Mouse (Mus musculus): Measurements from ENCODE around the gene Gnptg. TPM values are rescaled to one million over a fixed set of nuclear protein-coding genes. Genes with fewer than 3 reads are reported as not detected.

Gene Gnptg
- total and polyA plus RNA-seq, 3 experiments, result 8.7 to 10.8 TPM; not detected in 1

GRCm38 (mm10) chr17:25264453-25264852 is 24.5 kb upstream of the Gnptg start:
- Histone ChIP-seq H3K9me3 (replicated peaks; ENCODE audit: insufficient read depth, low read length) (no peaks in the 10 kb centered on the region), H3K79me2 (ENCODE audit: control insufficient read depth, insufficient read depth, low read length, poor library complexity) (peaks cover 11% of the 10 kb centered on the region), H3K27me3 (ENCODE audit: control insufficient read depth in 1 of 2, insufficient read depth in 2 of 2, low read length in 2 of 2) (no peaks in the 10 kb centered on the region), H3K27ac (ENCODE audit: control insufficient read depth, low read depth, low read length) (no peak overlapping the region), H3K4me1 (ENCODE audit: control insufficient read depth in 1 of 2, insufficient read depth in 2 of 2, low read length in 2 of 2) (no peaks in the 10 kb centered on the region), H3K4me3 (ENCODE audit: control insufficient read depth in 1 of 2, insufficient read depth in 1 of 2, low read depth in 2 of 2, low read length in 2 of 2) (no peak overlapping the region), H3K36me3 (ENCODE audit: control insufficient read depth in 1 of 2, insufficient read depth in 2 of 2, low read length in 2 of 2) (peaks cover 4 to 36% of the 10 kb centered on the region in 2 experiments), H3K9ac (ENCODE audit: control insufficient read depth, low read depth, low read length, poor library complexity, severe bottlenecking) (no peak overlapping the region)
- no peak for TF ChIP-seq MXI1 (IDR thresholded peaks at IDR 0.05; ENCODE audit: low read depth, low read length)
- no peak for TF ChIP-seq MAX (IDR thresholded peaks at IDR 0.05; ENCODE audit: low read length)
- TF ChIP-seq CHD1 (IDR thresholded peaks at IDR 0.05; ENCODE audit: low read depth, low read length), result no peak
- no peak for TF ChIP-seq RCOR1 (IDR thresholded peaks at IDR 0.05; ENCODE audit: low read depth, low read length)
- no peak for TF ChIP-seq ZC3H11A (IDR thresholded peaks at IDR 0.05; ENCODE audit: low read depth, low read length)
- no peak for TF ChIP-seq ZNF384 (IDR thresholded peaks at IDR 0.05; ENCODE audit: low read depth, low read length)
- peak; percentile 31 for TF ChIP-seq SMC3 (IDR thresholded peaks at IDR 0.05; ENCODE audit: low read depth, low read length)
- TF ChIP-seq NELFE (IDR thresholded peaks at IDR 0.05; ENCODE audit: low read depth, low read length), result no peak
- no peak for TF ChIP-seq ELF1 (IDR thresholded peaks at IDR 0.05; ENCODE audit: low read depth, low read length)
- TF ChIP-seq MYB (IDR thresholded peaks at IDR 0.05; ENCODE audit: low read depth, low read length), result no peak
- peak; percentile 12 to 48 (median 33); a peak in 4 of 6 replicates for TF ChIP-seq CTCF (IDR thresholded peaks at IDR 0.05 in 2 of 3, conservative IDR thresholded peaks at IDR 0.05 in 1 of 3; ENCODE audit: control insufficient read depth in 1 of 3, insufficient read depth in 1 of 3, low read depth in 2 of 3, low read length in 3 of 3, poor library complexity in 1 of 3, severe bottlenecking in 1 of 3)
- no peak for TF ChIP-seq UBTF (IDR thresholded peaks at IDR 0.05; ENCODE audit: borderline replicate concordance, insufficient read depth, low read depth, low read length)
- no peak for DNase-seq (ENCODE audit: low read depth, low spot score)

GRCm38 (mm10) chr17:25257804-25258261 is 17.9 kb upstream of the Gnptg start:
- H3K4me1 ChIP-seq (ENCODE audit: control insufficient read depth in 1 of 2, insufficient read depth in 2 of 2, low read length in 2 of 2), result peaks cover 0 to 9% of the 10 kb centered on the region in 2 experiments; a peak in 2 of 4 replicates
- no peaks in the 10 kb centered on the region for H3K27me3 ChIP-seq (ENCODE audit: control insufficient read depth in 1 of 2, insufficient read depth in 2 of 2, low read length in 2 of 2)
- peak; percentile 65 for DNase-seq (ENCODE audit: low read depth, low spot score)
- H3K79me2 ChIP-seq (ENCODE audit: control insufficient read depth, insufficient read depth, low read length, poor library complexity), result no peaks in the 10 kb centered on the region
- no peak overlapping the region for H3K9ac ChIP-seq (ENCODE audit: control insufficient read depth, low read depth, low read length, poor library complexity, severe bottlenecking)
- no peaks in the 10 kb centered on the region for H3K9me3 ChIP-seq (replicated peaks; ENCODE audit: insufficient read depth, low read length)
- TF ChIP-seq JUND (IDR thresholded peaks at IDR 0.05; ENCODE audit: low read depth, low read length) (peak; percentile 86; the same call in 1 of the 2 replicates), CHD2 (IDR thresholded peaks at IDR 0.05; ENCODE audit: low read length) (no peak)
- H3K36me3 ChIP-seq (ENCODE audit: control insufficient read depth in 1 of 2, insufficient read depth in 2 of 2, low read length in 2 of 2), result peaks cover 0 to 3% of the 10 kb centered on the region in 2 experiments; a peak in 2 of 4 replicates
- H3K4me3 ChIP-seq (ENCODE audit: control insufficient read depth in 1 of 2, insufficient read depth in 1 of 2, low read depth in 2 of 2, low read length in 2 of 2), result no peak overlapping the region
- no peak overlapping the region for H3K27ac ChIP-seq (ENCODE audit: control insufficient read depth, low read depth, low read length)

- no peak for DNase-seq (ENCODE audit: low read depth, low spot score)
- Histone ChIP-seq H3K27ac (ENCODE audit: control insufficient read depth, low read depth, low read length) (no peak within 1 kb of the TSS), H3K36me3 (ENCODE audit: control insufficient read depth in 1 of 2, insufficient read depth in 2 of 2, low read length in 2 of 2) (no peaks in the 10 kb centered on the region; a peak in 1 of 4 replicates), H3K79me2 (ENCODE audit: control insufficient read depth, insufficient read depth, low read length, poor library complexity) (no peaks in the 10 kb centered on the region), H3K27me3 (ENCODE audit: control insufficient read depth in 1 of 2, insufficient read depth in 2 of 2, low read length in 2 of 2) (no peaks in the 10 kb centered on the region), H3K4me3 (ENCODE audit: control insufficient read depth in 1 of 2, insufficient read depth in 1 of 2, low read depth in 2 of 2, low read length in 2 of 2) (no peak within 1 kb of the TSS), H3K4me1 (ENCODE audit: control insufficient read depth in 1 of 2, insufficient read depth in 2 of 2, low read length in 2 of 2) (peaks cover 0 to 9% of the 10 kb centered on the region in 2 experiments; a peak in 2 of 4 replicates), H3K9ac (ENCODE audit: control insufficient read depth, low read depth, low read length, poor library complexity, severe bottlenecking) (no peak within 1 kb of the TSS), H3K9me3 (replicated peaks; ENCODE audit: insufficient read depth, low read length) (no peaks in the 10 kb centered on the region)
- no peak for TF ChIP-seq POLR2A (IDR thresholded peaks at IDR 0.05; ENCODE audit: control insufficient read depth in 1 of 2, insufficient read depth in 1 of 2, low read depth in 1 of 2, low read length in 2 of 2, poor library complexity in 1 of 2)
Observed at GRCm38 (mm10) chr17:25256140-25256754, 16.3 kb upstream of the Gnptg start, which contains the start of gene Baiap3. Gene Baiap3, minus strand, starts transcription at chr17:25256364.
